Mouse (Mus musculus): ENCODE measurements at regions not wholly inside any gene's neighbourhood (a gene's known extent, or its start where the extent isn't known, plus 50 kb on each side); places are given as distances from the start of the nearest gene placed in this dataset.

GRCm38 (mm10) chr10:111111020-111111419 is 53.5 kb upstream of the Osbpl8 start:
- Histone ChIP-seq H3K27ac (no peak overlapping the region), H3K4me3 (no peak overlapping the region)
- intact Hi-C loops (cut with DNase I) = no loop called here
- DNase-seq = no peak
- TF ChIP-seq CTCF (IDR thresholded peaks at IDR 0.05) = no peak

DNA sequence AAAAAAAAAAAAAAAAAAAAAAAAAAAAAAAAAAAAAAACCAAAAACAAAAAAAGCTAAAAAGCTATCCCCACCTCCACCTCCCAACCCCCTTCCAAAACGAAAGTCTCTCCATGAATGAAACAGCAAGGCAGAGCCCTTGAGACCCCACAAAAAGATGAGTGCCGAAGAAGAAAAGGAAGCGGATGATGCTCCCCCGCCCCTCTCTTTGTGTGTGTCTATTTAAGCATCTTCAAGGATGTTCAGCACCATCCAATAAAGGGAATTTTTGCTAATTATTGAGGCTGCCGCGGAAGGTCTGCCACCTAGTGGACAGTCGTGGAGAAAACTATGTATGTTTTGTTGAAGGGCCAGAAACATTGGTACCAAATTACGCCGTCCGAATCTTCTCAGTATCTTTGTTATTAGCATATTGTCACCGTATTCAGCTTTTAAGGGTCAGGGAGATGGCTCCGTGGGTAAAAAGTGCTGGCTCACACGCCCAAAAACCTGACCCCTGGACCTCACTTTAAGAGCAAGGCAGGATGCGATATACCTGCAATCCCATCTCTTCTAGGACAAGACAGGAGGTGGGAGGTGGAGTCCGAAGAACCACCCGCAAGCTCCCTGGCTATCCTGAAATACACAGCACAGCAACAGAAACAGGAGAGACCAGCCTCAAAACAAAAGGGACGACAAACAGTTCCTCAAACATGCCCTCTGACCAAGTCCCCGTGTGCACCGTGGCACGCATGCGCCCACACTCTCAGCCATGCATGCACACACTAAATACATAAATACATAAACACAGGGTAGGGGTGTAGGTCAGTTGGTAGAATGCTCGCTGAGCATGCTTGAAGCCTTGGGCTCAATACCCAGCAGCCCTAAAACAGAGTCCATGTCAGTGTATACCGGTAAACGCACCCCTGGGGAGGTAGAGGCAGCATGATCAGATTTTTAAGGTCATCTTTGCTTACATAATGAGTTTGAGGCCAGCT is 55.6 kb upstream of the Osbpl8 start:
- Histone ChIP-seq H3K4me3 (peak overlapping the region; percentile 48), H3K27ac (no peak overlapping the region)
- intact Hi-C loops (cut with DNase I) = no loop called here
- peak; percentile 40 for DNase-seq
- TF ChIP-seq CTCF (IDR thresholded peaks at IDR 0.05) = peak; percentile 77

- intact Hi-C loops (cut with DNase I) = loop anchor here (2.0 kb wide), 1 partner anchor 311 kb away; no protein-coding TSS in a partner anchor
- H3K4me3 ChIP-seq = no peak overlapping the region
- TF ChIP-seq CTCF (IDR thresholded peaks at IDR 0.05) = no peak
- no peak overlapping the region for H3K27ac ChIP-seq
- DNase-seq = no peak
Observed at GRCm38 (mm10) chr10:111107852-111108251, 56.7 kb upstream of the Osbpl8 start.

- TF ChIP-seq CTCF (IDR thresholded peaks at IDR 0.05) = peak; percentile 74
- no peak overlapping the region for H3K27ac ChIP-seq
- peak; percentile 53 for DNase-seq
- intact Hi-C loops (cut with DNase I) = loop anchor here (2.0 kb wide), 1 partner anchor 311 kb away; no protein-coding TSS in a partner anchor
- H3K4me3 ChIP-seq = no peak overlapping the region
Observed at GRCm38 (mm10) chr10:111107387-111107786, 57.2 kb upstream of the Osbpl8 start.

GRCm38 (mm10) chr10:111106411-111106810 is 58.1 kb upstream of the Osbpl8 start:
- intact Hi-C loops (cut with DNase I) = loop anchor here (2.0 kb wide), 1 partner anchor 310 kb away; no protein-coding TSS in a partner anchor
- Histone ChIP-seq H3K4me3 (no peak overlapping the region), H3K27ac (no peak overlapping the region)
- no peak for TF ChIP-seq CTCF (IDR thresholded peaks at IDR 0.05)
- no peak for DNase-seq

DNA sequence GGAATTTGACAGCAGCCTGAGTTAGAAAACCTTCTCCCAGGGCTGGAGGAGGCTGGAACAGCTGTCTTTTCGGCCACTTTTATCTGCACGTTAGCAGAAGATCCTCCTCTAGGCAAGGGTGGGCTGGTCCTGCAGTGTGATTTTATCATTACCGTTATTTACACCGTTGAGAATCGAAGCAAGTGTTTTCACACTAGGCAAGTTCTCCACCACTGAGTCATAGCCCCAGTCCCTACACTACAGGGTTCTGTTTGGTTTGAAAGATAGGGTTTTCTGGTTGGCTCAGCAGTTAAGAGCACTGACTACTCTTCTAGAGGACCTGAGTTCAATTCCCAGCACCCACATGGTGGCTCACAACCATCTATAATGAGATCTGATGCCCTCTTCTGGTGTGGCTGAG is 58.9 kb upstream of the Osbpl8 start:
- intact Hi-C loops (cut with DNase I) = loop anchor here (2.0 kb wide), 1 partner anchor 309 kb away; no protein-coding TSS in a partner anchor
- DNase-seq = no peak
- no peak for TF ChIP-seq CTCF (IDR thresholded peaks at IDR 0.05)

GRCm38 (mm10) chr10:111103512-111103911 is 61.0 kb upstream of the Osbpl8 start:
- intact Hi-C loops (cut with DNase I) = no loop called here
- H3K27ac ChIP-seq = no peak overlapping the region; the same call in 1 of the 2 replicates
- peak overlapping the region; percentile 67 for H3K4me3 ChIP-seq
- no peak for DNase-seq
- TF ChIP-seq CTCF (IDR thresholded peaks at IDR 0.05) = no peak

More for the DNA sequence above, 58.9 kb upstream of the Osbpl8 start:
- H3K4me3 ChIP-seq = no peak overlapping the region
- no peak overlapping the region for H3K27ac ChIP-seq

DNA sequence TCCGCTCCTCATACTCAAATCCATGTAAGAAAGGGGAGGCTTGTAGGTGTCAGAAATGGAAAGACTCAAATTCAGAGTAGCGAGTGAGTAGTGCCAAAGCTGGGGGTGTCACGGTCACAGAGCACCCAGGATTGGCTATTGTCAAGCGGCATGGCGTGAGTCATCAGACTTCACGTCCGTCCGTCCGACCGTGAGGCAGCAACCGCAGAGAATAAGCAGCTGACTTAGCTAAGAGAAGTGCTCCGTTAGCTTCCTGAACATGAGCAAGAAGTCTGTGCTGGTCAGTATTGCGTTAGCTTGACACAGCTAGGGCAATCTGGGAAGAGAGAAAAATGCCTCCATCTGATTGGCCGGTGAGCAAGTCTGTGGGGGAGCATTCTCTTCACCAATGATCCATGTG is 61.5 kb upstream of the Osbpl8 start:
- intact Hi-C loops (cut with DNase I) = no loop called here
- peak overlapping the region; percentile 67 for H3K4me3 ChIP-seq
- H3K27ac ChIP-seq = peak overlapping the region; percentile 68
- peak; percentile 39 for DNase-seq
- no peak for TF ChIP-seq CTCF (IDR thresholded peaks at IDR 0.05)

DNA sequence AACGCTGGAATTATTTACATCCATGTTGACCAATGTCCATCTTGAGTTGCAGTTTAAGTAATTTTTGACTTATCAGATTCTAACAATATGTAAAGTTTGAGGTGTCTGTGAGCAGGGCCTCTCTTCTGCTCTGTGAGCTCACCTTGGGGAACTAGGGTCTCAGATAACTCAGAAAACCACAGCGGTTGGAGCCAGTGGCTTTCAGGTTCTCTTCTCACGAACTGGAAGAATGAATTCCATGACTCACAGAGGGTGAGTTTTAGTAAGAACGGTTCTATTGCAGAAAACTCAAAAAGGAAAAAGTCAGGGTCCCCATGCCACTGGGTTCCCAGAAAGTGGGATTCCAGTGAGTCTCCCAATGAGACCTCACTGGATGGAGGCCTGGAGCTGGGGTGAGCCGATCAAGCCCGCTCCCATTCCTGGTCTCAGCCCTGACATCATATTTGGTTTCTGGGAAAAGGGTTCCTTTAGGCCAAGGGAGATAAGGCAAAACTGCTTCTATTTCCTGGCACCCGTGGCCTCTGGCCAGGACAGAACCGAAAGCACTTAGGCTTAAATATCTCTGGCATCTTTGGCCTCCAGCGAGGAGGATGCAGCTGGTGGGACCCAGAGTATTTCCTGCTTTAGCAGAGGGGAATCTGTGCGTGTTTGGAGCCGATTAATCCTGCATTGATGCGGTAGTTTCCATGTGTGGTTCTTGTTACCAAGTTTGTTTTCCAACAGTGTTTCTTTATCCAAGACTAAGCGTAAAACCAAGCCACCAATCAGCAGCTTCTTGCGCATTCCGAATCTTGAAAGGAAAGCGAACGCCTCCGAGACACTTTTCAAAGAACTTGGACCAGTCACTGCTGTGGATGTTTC is 62.4 kb upstream of the Osbpl8 start:
- Histone ChIP-seq H3K27ac (peak overlapping the region; percentile 68), H3K4me3 (peak overlapping the region; percentile 67)
- intact Hi-C loops (cut with DNase I) = loop anchor here (2.0 kb wide), 1 partner anchor 307 kb away; no protein-coding TSS in a partner anchor
- DNase-seq = peak; percentile 47
- no peak for TF ChIP-seq CTCF (IDR thresholded peaks at IDR 0.05)

DNA sequence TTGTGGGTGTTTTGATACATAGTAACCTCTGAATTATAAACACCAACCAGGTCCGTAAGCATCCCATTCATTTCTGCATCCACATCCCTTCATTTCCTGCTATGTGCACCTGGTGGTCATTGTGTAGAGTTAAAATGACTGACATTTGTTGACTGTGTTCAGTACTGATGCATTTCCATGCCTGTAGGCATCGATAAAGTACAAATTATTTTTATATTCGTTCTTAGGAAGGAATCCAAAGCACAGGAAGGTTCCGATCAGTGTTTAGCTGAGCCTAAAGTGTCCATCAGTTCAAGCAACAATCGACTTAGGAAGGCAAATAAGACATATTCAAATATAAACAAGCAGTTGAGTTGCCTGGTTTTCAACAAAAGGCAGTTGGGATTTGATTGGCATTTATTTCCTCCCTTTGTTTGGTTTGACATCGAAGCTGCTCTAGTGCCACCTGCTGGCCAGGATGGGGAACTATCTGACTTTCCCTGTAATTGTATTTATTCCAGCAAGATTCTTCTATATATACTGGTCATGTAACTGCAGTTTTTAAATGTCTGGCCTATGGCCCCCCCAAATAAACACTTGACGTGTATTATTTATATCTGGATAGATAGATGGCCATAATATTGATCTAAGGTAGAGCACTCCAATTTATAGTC is 64.6 kb upstream of the Osbpl8 start:
- H3K4me3 ChIP-seq = no peak overlapping the region
- intact Hi-C loops (cut with DNase I) = loop anchor here (1.0 to 2.0 kb wide), 2 partner anchors 111 to 305 kb away; no protein-coding TSS in a partner anchor

GRCm38 (mm10) chr10:111099059-111099811 is 65.3 kb upstream of the Osbpl8 start:
- intact Hi-C loops (cut with DNase I) = no loop called here
- no peak for TF ChIP-seq CTCF (IDR thresholded peaks at IDR 0.05)
- no peak overlapping the region for H3K4me3 ChIP-seq
- H3K27ac ChIP-seq = peak overlapping the region; percentile 67; the same call in 1 of the 2 replicates
- no peak for DNase-seq

More for the DNA sequence above, 64.6 kb upstream of the Osbpl8 start:
- DNase-seq = peak; percentile 72
- TF ChIP-seq CTCF (IDR thresholded peaks at IDR 0.05) = peak; percentile 90
- peak overlapping the region; percentile 67 for H3K27ac ChIP-seq

All from gastrocnemius, adult 2 months (tissue).